ENCODE assay signal across 9 mouse cellular contexts in genomic region chr19:59196111-59196666, GRCm38 (mm10). TPM values are rescaled to one million over a fixed set of nuclear protein-coding genes. Genes with fewer than 3 reads are reported as not detected.
DNase-seq lines count a peak whose midpoint lies in the region; ATAC-seq and TF ChIP-seq lines count a peak whose summit lies in the region.
"Had no signal": no experiment of that assay in that cellular context is flagged by ENCODE, and none has a peak within 500 bp of the region (broad histone marks: within the 10 kb centered on the region; RNA-seq: fewer than 3 reads in every experiment).

No protein-coding gene starts in this region.

- no peak for TF ChIP-seq POLR2A in liver, adult 2 months (IDR thresholded peaks at IDR 0.05; ENCODE audit: extremely low read depth, insufficient read depth, low read length)

- H3K4me2 ChIP-seq in liver, embryonic 12.5 days = no peak overlapping the region
- H3K4me2 ChIP-seq in forebrain, embryonic 16.5 days (ENCODE audit: low read length) = 0 out of 2 replicates have a peak overlapping the region, but pooled peaks have one; percentile 9
- no peak overlapping the region for H3K4me2 ChIP-seq in kidney, embryonic 14.5 days (replicated peaks; ENCODE audit: low read depth, low read length)
- no peak overlapping the region for H3K4me2 ChIP-seq in limb, embryonic 15.5 days
- H3K4me2 ChIP-seq: liver, embryonic 15.5 days had no signal

- no peaks in the 10 kb centered on the region for H3K36me3 ChIP-seq in liver, adult 2 months (ENCODE audit: control insufficient read depth, insufficient read depth, low read length)
- no peaks in the 10 kb centered on the region for H3K36me3 ChIP-seq in liver, embryonic 12.5 days
- H3K36me3 ChIP-seq in forebrain, embryonic 16.5 days (ENCODE audit: control insufficient read depth, insufficient read depth) = no peaks in the 10 kb centered on the region
- no peaks in the 10 kb centered on the region for H3K36me3 ChIP-seq in kidney, embryonic 14.5 days (ENCODE audit: control insufficient read depth, insufficient read depth, low read length)
- H3K36me3 ChIP-seq in limb, embryonic 15.5 days = no peaks in the 10 kb centered on the region
- H3K36me3 ChIP-seq: liver, embryonic 15.5 days had no signal

- H3K4me1 ChIP-seq in liver, adult 2 months (ENCODE audit: control insufficient read depth, insufficient read depth, low read length) = peaks cover 2% of the 10 kb centered on the region; the same call in 1 of the 2 replicates
- no peaks in the 10 kb centered on the region; the same call in 1 of the 2 replicates for H3K4me1 ChIP-seq in liver, embryonic 12.5 days
- peaks cover 11% of the 10 kb centered on the region for H3K4me1 ChIP-seq in forebrain, embryonic 16.5 days (replicated peaks; ENCODE audit: control insufficient read depth, insufficient read depth, low read length)
- H3K4me1 ChIP-seq in kidney, embryonic 14.5 days (ENCODE audit: control insufficient read depth, insufficient read depth, low read length) = 0 out of 2 replicates have a peak, but pooled peaks cover 5% of the 10 kb centered on the region
- H3K4me1 ChIP-seq in limb, embryonic 15.5 days = peaks cover 8% of the 10 kb centered on the region

- DNase-seq in liver, adult 2 months (ENCODE audit: extremely low read depth, low read depth, low spot score) = no peak
- peak; percentile 79 for DNase-seq in adrenal gland, postnatal 10 days
- peak; percentile 61 for DNase-seq in ovary, postnatal 36 days (ENCODE audit: low spot score)

- peak; percentile 69 for TF ChIP-seq CTCF in liver, adult 2 months (IDR thresholded peaks at IDR 0.05; ENCODE audit: low read depth, low read length)

- ATAC-seq in liver, embryonic 12.5 days = no peak
- ATAC-seq in forebrain, embryonic 16.5 days = peak; percentile 91
- ATAC-seq in kidney, embryonic 14.5 days (ENCODE audit: low FRiP score, low TSS enrichment) = peak; percentile 92
- ATAC-seq in limb, embryonic 15.5 days (ENCODE audit: insufficient number of reproducible peaks, low FRiP score, low TSS enrichment, low read depth) = 0 out of 2 replicates have a peak, but pooled peaks have one; percentile 58
- no peak for ATAC-seq in erythroblast, adult 5-6 weeks (replicated peaks; ENCODE audit: low FRiP score, poor library complexity, severe bottlenecking)

- H3K9ac ChIP-seq in liver, adult 2 months (ENCODE audit: low read depth, low read length) = no peak overlapping the region
- H3K9ac ChIP-seq in liver, embryonic 12.5 days = no peak overlapping the region
- no peak overlapping the region for H3K9ac ChIP-seq in forebrain, embryonic 16.5 days (replicated peaks; ENCODE audit: low read depth, low read length)
- no peak overlapping the region for H3K9ac ChIP-seq in kidney, embryonic 14.5 days (ENCODE audit: low read depth, low read length)
- no peak overlapping the region for H3K9ac ChIP-seq in limb, embryonic 15.5 days
- H3K9ac ChIP-seq: liver, embryonic 15.5 days had no signal

- H3K27ac ChIP-seq in liver, adult 2 months (replicated peaks; ENCODE audit: insufficient read depth, low read depth, low read length) = no peak overlapping the region
- no peak overlapping the region for H3K27ac ChIP-seq in liver, embryonic 12.5 days
- H3K27ac ChIP-seq in forebrain, embryonic 16.5 days (ENCODE audit: low read length) = no peak overlapping the region
- no peak overlapping the region for H3K27ac ChIP-seq in kidney, embryonic 14.5 days (ENCODE audit: low read depth, low read length)
- no peak overlapping the region for H3K27ac ChIP-seq in limb, embryonic 15.5 days
- H3K27ac ChIP-seq: liver, embryonic 15.5 days had no signal

- H3K79me2 ChIP-seq in liver, adult 2 months (ENCODE audit: control insufficient read depth, insufficient read depth, low read length) = no peaks in the 10 kb centered on the region

- H3K4me3 ChIP-seq in liver, adult 2 months (ENCODE audit: insufficient read depth, low read depth, low read length) = no peak overlapping the region
- no peak overlapping the region for H3K4me3 ChIP-seq in liver, embryonic 12.5 days
- no peak overlapping the region for H3K4me3 ChIP-seq in forebrain, embryonic 16.5 days (replicated peaks; ENCODE audit: low read length)
- no peak overlapping the region for H3K4me3 ChIP-seq in kidney, embryonic 14.5 days (ENCODE audit: low read length)
- no peak overlapping the region for H3K4me3 ChIP-seq in limb, embryonic 15.5 days
- H3K4me3 ChIP-seq: liver, embryonic 15.5 days had no signal

- WGBS in liver, adult 2 months = 14% methylated on average over 15 of the region's 15 CpGs
- 8% methylated on average over 15 of the region's 15 CpGs for WGBS in liver, embryonic 12.5 days (ENCODE audit: insufficient replicate concordance)
- WGBS in forebrain, embryonic 16.5 days = 7% methylated on average over 15 of the region's 15 CpGs
- 3% methylated on average over 15 of the region's 15 CpGs for WGBS in kidney, embryonic 14.5 days
- 5% methylated on average over 15 of the region's 15 CpGs for WGBS in limb, embryonic 15.5 days

- peaks cover 28% of the 10 kb centered on the region for H3K27me3 ChIP-seq in liver, adult 2 months (ENCODE audit: control insufficient read depth, insufficient read depth, low read length)
- peaks cover 76% of the 10 kb centered on the region for H3K27me3 ChIP-seq in liver, embryonic 12.5 days (replicated peaks)
- H3K27me3 ChIP-seq in forebrain, embryonic 16.5 days (replicated peaks; ENCODE audit: control insufficient read depth, insufficient read depth, low read length) = peaks cover 42% of the 10 kb centered on the region
- H3K27me3 ChIP-seq in kidney, embryonic 14.5 days (ENCODE audit: control insufficient read depth, insufficient read depth, low read length) = peaks cover 66% of the 10 kb centered on the region
- H3K27me3 ChIP-seq in limb, embryonic 15.5 days = peaks cover 75% of the 10 kb centered on the region

- 0 out of 2 replicates have a peak, but pooled peaks cover 7% of the 10 kb centered on the region for H3K9me3 ChIP-seq in liver, embryonic 12.5 days (replicated peaks)
- no peaks in the 10 kb centered on the region for H3K9me3 ChIP-seq in forebrain, embryonic 16.5 days (ENCODE audit: control insufficient read depth, low read length)
- H3K9me3 ChIP-seq in kidney, embryonic 14.5 days (ENCODE audit: control insufficient read depth, low read length) = peaks cover 9% of the 10 kb centered on the region
- H3K9me3 ChIP-seq in limb, embryonic 15.5 days = no peaks in the 10 kb centered on the region
- H3K9me3 ChIP-seq: liver, embryonic 15.5 days had no signal

RNA-seq across cellular contexts. Expression of gene Kcnk18, which starts 22.8 kb away (rescaled TPM):
- total RNA-seq in liver, adult 2 months (2014; rRNA removed) = not detected in 2 replicates
- not detected in 2 replicates for polyA plus RNA-seq in liver, adult 2 months (2012; rRNA removed)
- not detected in 2 replicates for polyA plus RNA-seq in liver, embryonic 12.5 days (2016; fragmentation: Nextera tagmentation; extraction: Ambion mirVana)
- not detected for total RNA-seq in adrenal gland, postnatal 10 days (2021)
- not detected in 2 replicates for polyA plus RNA-seq in forebrain, embryonic 16.5 days (2015; fragmentation: Nextera tagmentation; extraction: Ambion mirVana)
- polyA plus RNA-seq in kidney, embryonic 14.5 days (2014; fragmentation: Nextera tagmentation; extraction: Ambion mirVana) = not detected in 2 replicates
- polyA plus RNA-seq in limb, embryonic 15.5 days (2015; fragmentation: Nextera tagmentation; extraction: Ambion mirVana) = not detected in 2 replicates
- not detected in 2 replicates for total RNA-seq in erythroblast, adult 5-6 weeks (2015; ENCODE audit: low replicate concordance)
- not detected in 2 replicates for total RNA-seq in erythroblast, adult 5-6 weeks (2017; ENCODE audit: low replicate concordance)
- polyA plus RNA-seq: liver, embryonic 15.5 days had no signal

RNA-seq across cellular contexts. Expression of gene Vax1, which starts 26.3 kb away (rescaled TPM):
- not detected in 2 replicates for total RNA-seq in liver, adult 2 months (2014; rRNA removed)
- not detected in 2 replicates for polyA plus RNA-seq in liver, adult 2 months (2012; rRNA removed)
- not detected in 2 replicates for polyA plus RNA-seq in liver, embryonic 12.5 days (2016; fragmentation: Nextera tagmentation; extraction: Ambion mirVana)
- total RNA-seq in adrenal gland, postnatal 10 days (2021) = not detected
- 0.89 and 1.0 TPM in 2 replicates for polyA plus RNA-seq in forebrain, embryonic 16.5 days (2015; fragmentation: Nextera tagmentation; extraction: Ambion mirVana)
- not detected in 2 replicates for polyA plus RNA-seq in kidney, embryonic 14.5 days (2014; fragmentation: Nextera tagmentation; extraction: Ambion mirVana)
- polyA plus RNA-seq in limb, embryonic 15.5 days (2015; fragmentation: Nextera tagmentation; extraction: Ambion mirVana) = not detected in 2 replicates
- total RNA-seq in erythroblast, adult 5-6 weeks (2015; ENCODE audit: low replicate concordance) = not detected in 2 replicates
- total RNA-seq in erythroblast, adult 5-6 weeks (2017; ENCODE audit: low replicate concordance) = not detected in 2 replicates
- polyA plus RNA-seq: liver, embryonic 15.5 days had no signal

Comparison
In these comparisons a context has a peak if more than half of its experiments do, and no peak if none do; other contexts are left out.
1. ATAC-seq: peak in forebrain, embryonic 16.5 days (single experiment), kidney, embryonic 14.5 days (single experiment) and limb, embryonic 15.5 days (single experiment); none in liver, embryonic 12.5 days (single experiment) and erythroblast, adult 5-6 weeks (single experiment).